Mouse (Mus musculus) T-helper 2 cell (primary cell): ENCODE results near the gene Spag8.

Source experiments
- in situ Hi-C: fragments of 300-600 bp; cut with MboI, MseI; formaldehyde crosslinking; loops from one replicate; pipeline ENCODE4 v1.15.1; 2025; ENCODE audit warnings: high pct_unique_total_duplicates

Spag8 gene

DNA sequence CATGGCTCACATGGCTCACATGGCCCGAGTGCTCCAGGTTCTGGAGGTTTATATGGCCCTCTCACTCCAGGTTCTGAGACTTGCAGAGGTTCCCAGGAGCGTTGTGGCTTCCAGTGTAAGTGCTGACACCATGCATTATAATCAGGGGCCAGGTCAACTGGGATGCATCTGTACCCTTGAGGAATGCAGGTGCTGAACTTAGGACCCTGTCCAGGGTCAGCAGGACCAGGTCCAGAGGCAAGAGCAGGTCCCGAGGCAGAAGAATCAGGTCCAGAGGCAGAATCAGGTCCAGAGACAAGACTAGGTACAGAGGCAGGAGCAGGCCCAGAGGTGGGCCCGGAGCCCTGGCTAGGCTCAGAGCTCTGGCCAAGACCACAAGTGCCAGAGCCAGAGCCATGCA lies 668 bp downstream of the Spag8 start:
- in situ Hi-C loops = no loop called here

DNA sequence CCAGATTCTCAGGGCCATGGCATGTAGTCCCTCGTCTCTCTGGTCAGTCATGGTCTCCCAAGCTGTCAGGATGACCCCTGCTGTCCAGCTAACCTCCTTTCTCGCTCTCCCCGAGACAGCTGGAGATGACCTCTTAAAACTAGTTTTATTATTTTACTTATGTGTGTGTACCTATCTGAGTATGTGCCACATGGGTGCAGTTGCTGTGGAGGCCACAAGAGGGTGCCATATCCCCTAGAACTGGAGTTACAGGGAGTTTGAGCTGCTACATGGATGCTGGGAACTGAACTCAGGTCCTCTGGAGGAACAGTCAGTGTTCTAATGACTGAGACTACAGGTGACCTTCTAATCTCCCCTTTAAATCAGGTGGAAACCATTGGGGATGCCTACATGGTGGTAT lies 3.6 kb downstream of the Spag8 start:
- in situ Hi-C loops = no loop called here

- in situ Hi-C loops = no loop called here
Observed at GRCm38 (mm10) chr4:43640491-43640890, 12.9 kb downstream of the Spag8 start.

GRCm38 (mm10) chr4:43640076-43640475 lies 13.3 kb downstream of the Spag8 start:
- in situ Hi-C loops = no loop called here

GRCm38 (mm10) chr4:43636751-43637150 lies 16.6 kb downstream of the Spag8 start:
- in situ Hi-C loops = loop anchor here (10.0 kb wide), 1 partner anchor 188 kb away; the partner anchor contains the start of gene Olfr156

DNA sequence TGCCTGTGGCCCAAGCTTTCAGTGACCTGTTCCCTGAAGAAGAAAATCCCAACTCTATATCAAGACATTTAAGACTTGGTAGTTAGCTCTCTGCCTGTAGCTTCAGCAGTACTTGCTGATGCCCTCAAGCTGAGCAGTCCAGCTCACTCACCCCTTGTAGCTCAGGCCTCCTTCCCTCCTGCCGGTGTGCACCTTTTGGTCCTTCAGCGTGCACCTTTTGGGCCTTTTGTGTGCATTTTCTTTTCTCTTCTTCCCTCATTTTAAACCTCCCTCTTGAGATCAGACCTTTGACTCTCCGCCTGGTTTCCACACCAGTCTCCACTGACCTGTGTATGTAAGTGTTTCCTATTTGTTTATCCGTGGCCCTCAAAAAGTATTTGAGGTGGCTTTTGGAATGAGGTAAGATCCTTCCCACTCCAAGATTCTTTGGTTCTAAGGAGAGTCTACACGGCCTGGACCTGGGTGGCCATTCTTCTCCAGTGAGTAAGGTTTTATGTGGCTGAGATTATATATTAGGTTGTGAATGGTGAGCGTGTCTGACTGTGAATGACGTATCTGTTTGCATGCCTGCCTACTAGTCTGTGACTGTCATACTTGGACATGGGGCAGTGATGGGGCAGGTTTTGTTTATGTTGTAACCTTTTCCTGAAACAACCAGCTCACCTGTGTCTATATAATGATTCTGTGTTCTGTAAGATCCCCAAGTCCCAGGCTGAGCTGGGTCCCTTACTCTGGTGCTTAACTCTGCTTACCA lies 18.6 kb downstream of the Spag8 start:
- in situ Hi-C loops = loop anchor here (5.0 to 10.0 kb wide), 2 partner anchors 73 to 190 kb away; partner anchors contain the start of gene Olfr156

DNA sequence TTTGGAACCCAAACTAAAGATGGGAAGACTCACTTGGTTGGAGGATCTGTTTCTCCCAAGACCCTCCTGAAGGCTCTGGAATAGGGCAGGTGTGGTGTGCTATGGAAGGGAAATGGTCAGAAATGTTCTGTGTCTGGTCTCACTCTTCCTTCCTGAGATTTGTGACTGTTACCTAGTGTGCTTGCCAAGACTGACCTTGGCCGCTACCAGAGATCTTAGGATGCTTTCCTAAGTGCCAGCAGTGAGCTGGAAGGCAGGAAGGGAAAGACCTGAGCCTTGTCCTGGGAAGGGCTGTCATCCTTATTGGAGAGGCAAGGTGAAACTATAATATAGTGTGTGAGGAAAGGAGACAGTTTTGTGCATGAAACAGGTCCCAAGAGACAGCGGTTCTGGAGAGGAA lies 19.7 kb downstream of the Spag8 start:
- in situ Hi-C loops = loop anchor here (5.0 to 10.0 kb wide), 2 partner anchors 74 to 191 kb away; partner anchors contain the start of gene Olfr156

DNA sequence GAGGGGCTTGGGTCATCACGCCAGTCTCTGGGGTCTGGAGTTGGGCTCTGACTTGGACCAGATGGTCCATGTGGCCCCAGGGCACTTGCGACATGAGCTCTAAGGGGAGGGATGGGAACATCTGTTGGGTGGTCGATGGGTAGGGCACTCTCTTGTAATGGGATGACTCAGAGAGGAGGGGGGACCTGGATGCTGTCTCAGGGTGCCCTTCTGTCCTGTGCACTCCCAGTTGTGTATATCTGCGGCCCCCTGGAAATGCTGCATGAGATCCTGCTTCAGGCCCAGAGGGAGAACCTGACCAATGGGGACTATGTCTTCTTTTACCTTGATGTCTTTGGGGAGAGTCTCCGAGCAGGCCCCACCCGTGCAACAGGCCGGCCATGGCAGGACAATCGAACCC lies 20.1 kb downstream of the Spag8 start:
- in situ Hi-C loops = loop anchor here (5.0 to 10.0 kb wide), 2 partner anchors 74 to 192 kb away; partner anchors contain the start of gene Olfr156

DNA sequence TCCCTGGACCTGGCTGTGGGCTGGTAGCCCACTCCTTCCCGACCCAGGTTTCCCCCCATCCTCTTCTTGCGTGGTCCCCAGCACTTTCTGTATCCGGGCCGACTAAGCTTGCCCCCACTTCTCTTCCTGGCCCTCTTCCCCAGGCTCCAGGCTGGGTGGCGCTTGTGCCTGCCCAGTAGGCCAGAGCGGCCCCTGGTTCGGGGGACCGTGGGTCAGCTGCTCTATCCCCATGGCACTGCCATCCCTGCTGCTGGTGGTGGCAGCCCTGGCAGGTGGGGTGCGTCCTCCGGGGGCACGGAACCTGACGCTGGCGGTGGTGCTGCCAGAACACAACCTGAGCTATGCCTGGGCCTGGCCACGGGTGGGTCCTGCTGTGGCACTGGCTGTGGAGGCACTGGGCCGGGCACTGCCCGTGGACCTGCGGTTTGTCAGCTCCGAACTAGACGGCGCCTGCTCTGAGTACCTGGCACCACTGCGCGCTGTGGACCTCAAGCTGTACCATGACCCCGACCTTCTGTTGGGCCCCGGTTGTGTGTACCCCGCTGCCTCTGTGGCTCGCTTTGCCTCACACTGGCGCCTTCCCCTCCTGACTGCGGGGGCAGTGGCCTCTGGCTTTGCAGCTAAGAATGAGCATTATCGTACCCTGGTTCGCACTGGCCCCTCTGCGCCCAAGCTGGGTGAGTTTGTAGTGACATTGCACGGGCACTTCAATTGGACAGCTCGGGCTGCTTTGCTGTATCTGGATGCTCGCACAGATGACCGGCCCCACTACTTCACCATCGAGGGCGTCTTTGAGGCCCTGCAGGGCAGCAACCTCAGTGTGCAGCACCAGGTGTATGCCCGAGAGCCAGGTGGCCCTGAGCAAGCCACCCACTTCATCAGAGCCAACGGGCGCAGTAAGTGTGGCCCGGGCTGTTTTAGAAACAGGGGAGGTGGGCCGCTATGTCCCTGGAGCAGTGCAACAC lies 21.2 kb downstream of the Spag8 start:
- in situ Hi-C loops = loop anchor here (5.0 to 10.0 kb wide), 2 partner anchors 75 to 193 kb away; partner anchors contain the start of gene Olfr156

DNA sequence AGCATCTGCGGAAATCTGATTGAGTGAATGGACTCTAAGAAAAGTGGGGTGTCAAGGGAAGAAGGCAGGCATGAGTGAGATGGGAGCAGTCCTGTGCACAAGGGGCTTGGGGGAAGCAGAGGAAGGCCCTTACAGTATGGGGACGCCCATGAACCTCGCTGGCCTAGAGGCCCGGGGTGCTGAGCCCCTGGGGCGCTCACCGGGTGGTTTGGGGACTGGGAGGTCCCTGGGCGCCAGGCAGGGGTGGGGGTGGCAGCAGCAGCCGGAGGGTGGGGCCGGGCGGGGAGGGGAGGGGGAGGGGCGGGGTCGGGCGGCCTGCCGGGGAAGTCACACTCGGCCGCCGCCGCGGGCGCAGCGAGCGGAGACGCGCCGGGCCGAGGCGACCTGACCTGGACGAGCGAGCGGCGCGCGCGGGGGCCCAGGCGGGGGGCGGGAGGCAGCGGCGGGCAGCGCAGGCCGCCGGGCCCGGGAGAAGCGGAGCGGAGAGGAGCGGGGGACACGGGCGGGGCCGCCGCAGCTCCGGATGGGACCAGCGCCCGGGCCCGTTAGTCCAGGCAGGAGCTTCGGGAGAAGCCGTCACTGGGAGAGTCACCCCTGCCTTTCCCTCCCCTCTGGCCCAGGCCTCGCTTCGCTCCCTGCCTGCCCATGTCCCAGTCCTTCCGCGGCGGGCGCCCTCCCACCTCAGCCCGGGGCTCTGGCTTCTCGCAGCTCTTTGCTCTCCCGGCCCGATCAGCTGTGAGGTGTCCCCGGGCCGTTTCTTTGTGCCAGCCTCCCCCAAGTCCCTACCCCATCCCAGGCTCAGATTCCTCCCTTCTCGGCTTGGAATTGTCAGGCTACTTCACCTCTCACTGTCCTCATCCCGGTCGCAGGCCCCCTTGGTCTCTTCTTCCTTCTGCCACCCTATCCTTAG lies 22.1 kb downstream of the Spag8 start, which contains the start of gene Npr2:
TSS of gene Npr2 (plus strand) at position 890 of the 910 bp plus-strand sequence.
- in situ Hi-C loops = loop anchor here (5.0 to 10.0 kb wide), 2 partner anchors 76 to 194 kb away; partner anchors contain the start of gene Olfr156

GRCm38 (mm10) chr4:43630671-43631045 lies 22.7 kb downstream of the Spag8 start:
- in situ Hi-C loops = loop anchor here (5.0 to 10.0 kb wide), 2 partner anchors 77 to 194 kb away; partner anchors contain the start of gene Olfr156

DNA sequence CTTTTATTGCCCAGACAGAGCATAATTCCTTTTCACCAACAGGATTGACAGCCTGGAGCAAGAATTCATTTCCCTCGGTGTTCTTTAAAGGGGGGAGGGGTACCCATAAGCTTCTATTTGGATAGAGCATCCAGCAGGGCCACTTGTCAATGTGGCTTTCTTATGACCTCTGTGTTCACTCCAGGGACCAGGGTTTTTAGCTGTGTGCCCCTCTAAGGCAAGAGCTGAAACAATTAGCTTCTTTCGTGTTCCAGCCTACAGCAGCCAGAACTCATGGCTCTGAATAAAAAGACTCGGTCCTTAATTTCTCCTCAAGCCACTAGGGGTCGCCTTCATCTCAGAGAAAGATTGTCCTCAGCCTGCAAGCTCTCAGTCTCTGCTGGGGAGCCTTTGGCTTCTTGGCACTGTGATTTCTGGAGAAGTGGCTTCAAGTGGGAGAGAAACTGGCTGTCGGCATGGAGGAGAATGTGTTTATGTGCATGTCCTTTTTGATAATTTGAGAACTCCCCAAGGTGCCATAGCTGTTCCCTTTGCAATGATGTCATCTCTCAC lies 23.3 kb downstream of the Spag8 start:
- in situ Hi-C loops = loop anchor here (5.0 to 10.0 kb wide), 2 partner anchors 77 to 195 kb away; partner anchors contain the start of gene Olfr156

- in situ Hi-C loops = no loop called here
Observed at GRCm38 (mm10) chr4:43629106-43629817, 24.1 kb downstream of the Spag8 start.

- in situ Hi-C loops = no loop called here
Observed at GRCm38 (mm10) chr4:43620146-43620778, 33.1 kb downstream of the Spag8 start.

- in situ Hi-C loops = no loop called here
Observed at GRCm38 (mm10) chr4:43613060-43613730, 40.2 kb downstream of the Spag8 start.

DNA sequence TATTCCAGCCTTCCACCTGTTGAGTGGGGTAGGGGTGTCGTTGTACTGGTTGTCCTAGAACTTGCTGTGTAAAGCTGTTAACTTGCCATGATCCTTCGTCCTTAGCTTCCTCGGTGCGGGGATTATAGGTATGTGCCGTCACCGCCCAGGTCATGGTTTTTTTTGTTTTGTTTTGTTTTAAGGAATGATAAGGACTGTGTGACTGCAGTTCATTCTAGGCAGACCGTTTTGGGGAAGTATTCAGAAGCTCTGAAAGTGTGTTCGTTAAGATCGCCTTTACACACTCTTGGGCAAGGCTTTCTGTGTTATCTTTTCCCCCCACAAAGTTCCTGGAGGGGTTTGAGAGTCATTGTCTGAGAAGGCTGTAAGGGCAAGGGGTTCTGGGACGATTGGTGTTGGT lies 40.9 kb downstream of the Spag8 start:
- in situ Hi-C loops = no loop called here

- in situ Hi-C loops = no loop called here
Observed at GRCm38 (mm10) chr4:43604751-43605685, 48.4 kb downstream of the Spag8 start.

DNA sequence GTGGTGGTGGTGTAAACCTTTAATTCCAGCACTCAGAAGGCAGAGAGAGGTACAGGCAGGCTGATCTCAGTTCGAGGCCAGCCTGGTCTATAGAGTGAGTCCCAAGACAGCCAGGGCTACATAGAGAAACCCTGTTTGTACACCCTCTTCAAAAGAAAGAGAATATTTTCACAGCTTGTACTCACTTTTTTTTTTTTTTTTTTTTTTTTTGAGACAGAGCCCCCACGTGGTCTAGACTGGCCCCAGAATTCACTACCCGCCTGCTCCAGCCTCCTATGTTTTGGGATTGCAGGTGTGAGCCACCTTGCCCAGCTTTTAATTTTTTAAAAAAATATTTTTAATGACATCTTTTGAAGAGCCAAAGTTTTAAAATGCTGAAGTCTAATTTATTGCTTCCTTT lies 49.3 kb downstream of the Spag8 start:
- in situ Hi-C loops = no loop called here
